Mouse (Mus musculus): ENCODE measurements around the gene Ppp6r2.
A peak's percentile ranks its signal among the peaks of the same experiment; 100 is the strongest.

DNA sequence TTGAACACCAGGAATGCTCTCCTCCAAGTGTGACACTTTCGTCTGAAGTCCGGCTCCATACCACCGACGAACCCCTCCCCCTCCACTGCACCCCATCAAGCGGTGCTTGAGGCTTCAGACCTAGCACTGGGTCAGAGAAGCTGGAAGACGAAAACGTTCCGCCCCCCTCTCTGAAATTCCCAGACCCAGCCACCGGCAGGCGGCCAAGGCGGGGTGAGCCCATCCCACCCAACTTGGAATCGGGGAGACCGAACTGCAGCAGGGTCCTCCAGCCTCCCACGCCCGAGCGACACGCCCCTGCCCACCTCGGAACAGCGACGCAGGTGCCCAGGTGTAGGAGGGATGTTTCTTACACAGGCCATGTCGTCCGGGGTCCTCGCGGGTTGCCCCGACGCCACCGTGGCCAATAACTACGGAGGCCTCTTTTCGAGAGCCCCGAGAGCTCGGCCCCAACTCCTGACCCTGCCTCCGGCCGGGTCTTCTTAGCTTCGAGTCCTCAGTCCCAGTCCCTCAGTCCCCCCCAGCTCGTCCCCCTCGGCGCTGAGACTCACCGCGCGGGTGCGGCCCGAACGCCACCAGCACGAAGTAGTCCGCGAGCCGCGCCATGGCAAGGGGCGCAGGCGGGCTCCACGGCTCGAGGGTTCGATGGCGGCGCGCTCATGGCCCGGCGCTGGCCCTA is 103.3 kb downstream of the Ppp6r2 start:
- TF ChIP-seq EP300 (IDR thresholded peaks at IDR 0.05; ENCODE audit: low read depth) = no peak
- peak; percentile 48; the same call in 1 of the 2 replicates for TF ChIP-seq CTCF (IDR thresholded peaks at IDR 0.05; ENCODE audit: low read depth)

All from liver, embryonic 14.5 days (tissue).